Mouse (Mus musculus) lung, adult 18-20 months (tissue): Measurements from ENCODE around the gene Got1.

Experiments
- DNase-seq, 2 experiments: peaks; one replicate each; pipeline ENCODE4 v3.0.0; 2022; ENCODE audit warnings: mixed read lengths in 2 of 2

Gene Got1

DNA sequence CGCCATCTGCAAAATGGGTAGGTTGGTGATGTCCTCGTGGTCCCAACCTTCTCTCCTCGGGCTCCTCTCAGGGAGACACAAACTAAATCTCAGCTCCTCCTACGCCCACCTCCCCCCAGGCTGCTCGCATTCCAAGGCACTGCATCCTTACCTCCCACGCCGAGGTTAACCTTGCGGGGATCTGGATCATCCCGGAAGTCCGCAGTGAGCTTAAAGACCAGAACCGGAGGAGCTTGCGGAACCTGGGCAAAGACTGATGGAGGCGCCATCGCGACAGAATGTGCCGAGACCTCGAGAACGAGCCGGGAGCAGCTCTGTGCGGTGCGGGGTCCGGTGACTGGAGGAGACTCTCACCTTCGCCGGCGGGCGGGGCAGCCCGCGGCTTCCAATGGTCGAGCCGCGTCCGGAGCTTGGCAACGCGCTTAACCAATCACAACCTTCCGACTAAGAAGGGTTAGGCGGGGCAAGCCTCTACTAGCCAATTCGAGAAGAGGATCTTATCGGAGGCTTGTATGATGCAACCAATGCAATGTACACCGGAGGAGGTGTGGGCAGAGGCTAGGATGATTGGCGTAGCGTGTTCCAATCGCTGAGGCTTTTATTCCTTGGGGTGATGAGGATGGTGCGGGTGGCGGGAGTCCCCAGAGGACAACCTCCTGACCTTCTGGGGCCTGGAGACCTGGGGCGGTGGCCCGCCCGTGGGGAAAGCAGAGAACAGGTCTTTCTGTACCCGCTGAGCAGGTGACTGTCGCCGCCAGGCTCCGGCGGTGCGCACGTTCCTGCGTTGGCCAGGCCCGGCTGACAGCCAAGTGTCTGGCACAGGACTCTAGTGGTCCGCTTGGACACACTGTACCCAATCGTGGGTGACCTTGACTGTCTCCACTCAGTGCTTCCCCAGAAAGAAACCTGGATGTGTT lies at the start of gene Got1:
TSS of gene Got1 (minus strand) at position 419 of the 917 bp plus-strand sequence.
- peak; percentile 97 for DNase-seq

DNA sequence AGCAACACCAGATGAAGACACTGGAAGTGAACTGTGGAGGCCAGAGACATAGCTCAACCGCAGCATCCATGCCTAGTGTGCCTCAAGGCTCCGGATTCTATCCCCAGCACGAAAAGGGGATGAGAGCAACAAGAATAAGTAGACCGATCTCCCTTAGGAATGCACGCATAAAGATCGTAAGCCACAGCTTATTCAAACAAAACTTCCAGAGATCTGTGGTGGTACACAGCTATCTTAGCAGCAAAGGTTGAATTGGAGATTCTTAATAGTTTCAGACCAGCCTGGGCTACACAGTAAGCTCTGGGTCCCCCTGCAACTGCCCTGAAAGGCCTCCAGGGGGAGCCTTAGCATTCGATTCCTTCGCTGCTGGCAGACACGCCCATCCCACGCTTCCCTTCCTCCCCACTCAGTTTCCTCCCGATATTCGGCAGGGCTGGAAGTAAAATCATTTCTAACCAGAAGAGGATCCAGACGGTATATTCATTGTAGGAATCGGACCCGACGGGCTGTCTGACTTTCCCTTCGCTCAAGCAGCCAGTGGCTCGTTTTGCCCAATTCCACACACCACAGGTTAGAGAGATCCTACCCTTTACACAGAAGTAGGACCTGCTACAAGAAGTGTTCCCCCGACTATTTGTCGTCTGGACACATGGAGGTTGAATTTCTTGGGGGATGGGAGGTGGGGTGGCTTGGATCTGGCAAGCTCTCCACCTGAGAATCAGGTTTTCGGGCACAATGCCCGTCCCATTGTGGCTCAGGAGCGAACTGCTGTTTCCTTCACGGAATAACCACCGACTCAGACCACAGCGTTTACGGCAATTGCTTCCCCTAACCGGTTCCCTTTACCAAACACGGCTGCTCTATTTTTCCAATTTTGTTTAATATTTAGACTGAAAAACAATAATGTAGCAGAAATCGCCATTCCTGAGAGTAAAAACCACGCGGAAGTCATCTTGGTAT lies 46.7 kb upstream of the Got1 start:
- peak; percentile 71 to 77 for DNase-seq

GRCm38 (mm10) chr19:43569133-43569532 lies 44.7 kb upstream of the Got1 start:
- DNase-seq = no peak

GRCm38 (mm10) chr19:43568298-43568697 lies 43.9 kb upstream of the Got1 start:
- no peak for DNase-seq

DNA sequence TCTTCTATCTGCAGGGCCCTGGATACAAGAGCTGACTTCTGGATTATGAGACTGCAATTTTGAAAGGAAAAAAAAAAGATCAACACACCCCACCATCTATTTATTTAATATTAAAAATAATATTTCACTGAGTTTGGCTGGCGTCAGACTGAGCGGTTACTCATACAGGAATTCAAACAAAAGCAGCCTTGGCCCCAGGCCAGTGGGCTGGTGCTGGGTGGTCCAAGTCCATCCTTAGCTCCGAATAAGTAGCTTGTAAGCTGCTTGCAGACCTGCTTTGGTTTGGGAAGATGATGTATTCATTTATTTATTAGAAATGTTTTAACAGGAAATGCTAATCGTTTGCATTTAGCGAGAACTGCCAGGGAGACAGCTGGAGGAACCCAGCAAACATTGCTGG lies 38.8 kb upstream of the Got1 start:
- DNase-seq = peak; percentile 16 to 22

GRCm38 (mm10) chr19:43561841-43562240 lies 37.4 kb upstream of the Got1 start:
- no peak for DNase-seq

- DNase-seq = no peak
Observed at GRCm38 (mm10) chr19:43560244-43560643, 35.8 kb upstream of the Got1 start.

DNA sequence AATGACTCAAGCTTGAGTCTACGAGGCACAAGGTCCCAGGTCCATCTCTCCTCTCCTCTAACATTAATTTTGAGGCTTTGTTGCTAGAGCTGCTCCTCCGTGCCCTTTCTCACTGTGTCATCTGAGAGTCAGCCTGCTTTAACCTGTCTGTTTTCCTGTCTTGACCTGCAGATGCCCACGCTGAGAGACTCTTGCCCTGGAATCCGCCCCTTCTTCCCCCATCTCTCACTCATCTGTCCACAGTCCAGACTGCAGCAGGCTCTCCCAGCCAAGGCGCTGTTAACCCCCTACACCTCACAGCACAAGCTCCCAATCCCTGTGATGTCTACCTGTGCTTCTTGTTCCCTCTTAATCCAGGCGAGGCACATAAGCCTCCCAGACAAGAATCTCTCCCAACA lies 27.1 kb upstream of the Got1 start:
- DNase-seq = no peak

- no peak for DNase-seq
Observed at GRCm38 (mm10) chr19:43550706-43551492, 26.5 kb upstream of the Got1 start.

DNA sequence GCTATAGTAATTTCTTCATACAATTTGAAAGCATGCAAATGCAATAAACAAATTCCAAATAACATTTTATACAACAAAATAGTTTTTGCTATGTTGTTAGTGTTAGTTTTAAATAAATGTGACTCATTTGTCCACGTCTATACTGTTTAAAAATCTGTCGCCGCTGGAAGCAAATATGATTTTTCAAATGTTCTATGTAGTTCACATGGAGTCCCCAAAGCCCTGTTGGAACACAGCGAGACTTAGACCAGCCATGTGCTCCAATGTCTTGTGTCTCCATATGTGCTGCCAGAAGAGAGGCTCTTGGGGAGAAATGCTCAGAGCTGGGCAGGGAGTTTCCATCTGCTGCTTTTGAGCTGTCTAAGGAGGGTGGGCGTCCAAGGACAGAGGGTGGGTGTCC lies 23.7 kb upstream of the Got1 start:
- no peak for DNase-seq

GRCm38 (mm10) chr19:43546337-43547117 lies 22.1 kb upstream of the Got1 start:
- no peak for DNase-seq

DNA sequence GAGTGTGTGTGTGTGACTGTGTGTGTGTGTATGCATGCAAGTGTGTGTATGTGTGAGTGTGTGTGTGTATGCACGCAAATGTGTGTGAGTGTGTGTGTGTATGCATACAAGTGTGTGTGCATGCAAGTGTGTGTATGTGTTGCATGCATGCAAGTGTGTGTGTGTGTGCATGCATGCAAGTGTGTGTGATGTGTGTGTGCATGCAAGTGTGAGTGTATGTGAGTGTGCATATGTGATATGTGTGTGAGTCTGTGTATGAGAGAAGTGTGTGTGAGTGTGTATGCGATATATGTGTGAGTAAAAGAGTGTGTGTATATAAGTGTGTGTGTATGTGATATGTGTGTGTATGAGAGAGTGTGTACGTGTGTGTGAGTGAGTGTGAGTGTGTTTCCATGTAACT lies 11.0 kb upstream of the Got1 start:
- DNase-seq = no peak

GRCm38 (mm10) chr19:43530921-43531320 lies 6.5 kb upstream of the Got1 start:
- DNase-seq = no peak

DNA sequence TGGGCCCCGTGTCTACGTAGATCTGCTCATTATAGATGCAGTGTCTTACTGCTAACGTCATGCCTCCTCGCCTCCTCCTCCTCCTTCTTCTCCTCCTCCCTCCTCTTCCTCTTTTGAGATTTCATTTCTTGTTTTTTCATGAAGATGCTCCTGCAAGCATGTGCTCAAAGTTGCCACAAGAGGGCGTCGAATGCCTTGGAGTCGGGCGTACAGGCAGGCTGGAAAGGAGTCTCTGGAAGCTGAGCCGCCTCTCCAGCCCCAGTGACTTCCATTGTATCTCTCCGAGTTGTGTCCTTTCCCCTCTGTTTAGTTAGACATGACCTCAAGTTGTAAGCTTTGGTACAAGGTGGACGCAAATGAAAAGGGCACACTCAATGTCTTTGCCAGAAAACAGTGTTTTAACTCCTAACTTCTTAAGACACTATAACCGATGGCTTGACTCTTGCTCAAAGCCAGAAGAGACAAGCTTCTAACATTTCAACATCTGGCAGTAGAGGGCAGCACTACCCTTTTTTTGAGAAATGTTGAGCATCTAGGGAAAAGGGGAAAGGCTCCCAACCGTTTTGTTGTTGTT lies 5.9 kb upstream of the Got1 start:
- peak; percentile 66 to 73 for DNase-seq

DNA sequence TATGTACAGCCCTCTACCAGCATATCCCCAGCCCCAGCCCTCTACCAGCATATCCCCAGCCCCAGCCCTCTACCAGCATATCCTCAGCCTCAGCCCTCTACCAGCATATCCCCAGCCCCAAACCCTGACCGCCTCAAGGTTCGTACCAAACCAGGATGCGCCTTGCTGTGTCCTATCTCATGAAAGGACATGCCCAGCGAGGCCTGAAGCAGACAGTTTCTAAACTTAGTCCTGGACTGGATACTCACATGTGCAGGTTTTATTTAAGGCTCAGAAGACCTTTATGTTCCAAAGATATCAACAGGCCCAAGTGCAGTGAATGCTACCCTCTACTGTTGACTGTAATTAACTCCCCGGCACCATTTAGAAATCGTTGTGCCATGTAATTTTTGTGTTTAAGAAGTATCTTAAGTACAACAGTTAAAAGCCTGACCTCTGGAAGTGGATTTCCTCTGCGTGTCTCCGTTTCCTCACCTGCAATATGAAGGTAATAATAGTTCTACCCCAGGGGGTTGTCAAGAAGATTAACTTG lies 3.7 kb upstream of the Got1 start:
- no peak for DNase-seq

DNA sequence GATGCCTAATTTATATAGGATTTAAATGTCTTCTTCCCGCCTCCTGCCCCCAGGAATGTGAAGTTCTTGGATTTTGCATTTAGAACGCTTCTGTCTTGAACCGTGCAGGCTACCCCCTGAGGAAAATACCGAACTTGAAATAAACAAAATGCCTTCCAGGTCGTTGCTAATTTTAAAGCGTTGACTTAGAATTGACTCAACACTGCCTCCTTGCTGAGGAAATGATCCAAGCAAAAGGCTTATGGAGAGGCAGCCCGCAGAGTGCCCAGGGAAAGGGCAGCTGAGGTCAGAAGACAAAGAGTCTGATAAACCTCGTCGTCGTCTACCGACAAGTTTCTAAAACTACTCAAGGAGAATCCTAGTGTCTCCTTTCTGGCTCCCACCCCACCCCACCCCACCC lies 2.7 kb upstream of the Got1 start:
- no peak for DNase-seq

DNA sequence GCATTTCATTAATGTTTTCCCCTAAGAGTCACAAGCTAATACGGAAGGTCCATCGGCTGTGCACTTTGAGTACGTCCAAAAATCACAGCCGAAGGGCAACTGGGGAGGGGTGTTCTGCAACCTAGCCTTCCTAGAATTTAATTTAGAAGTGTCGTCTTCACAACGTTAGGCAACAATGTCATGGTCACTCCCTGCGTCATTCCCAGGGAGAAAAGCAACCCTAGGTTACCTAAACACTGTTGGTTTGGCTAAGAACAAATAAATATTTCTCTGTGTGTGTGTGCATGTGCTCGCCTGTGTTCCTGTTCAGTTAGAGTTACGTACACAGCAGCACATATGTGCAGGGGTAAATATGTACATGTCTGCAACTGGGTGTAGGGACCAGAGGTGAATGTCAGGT lies 1.6 kb upstream of the Got1 start:
- no peak for DNase-seq

DNA sequence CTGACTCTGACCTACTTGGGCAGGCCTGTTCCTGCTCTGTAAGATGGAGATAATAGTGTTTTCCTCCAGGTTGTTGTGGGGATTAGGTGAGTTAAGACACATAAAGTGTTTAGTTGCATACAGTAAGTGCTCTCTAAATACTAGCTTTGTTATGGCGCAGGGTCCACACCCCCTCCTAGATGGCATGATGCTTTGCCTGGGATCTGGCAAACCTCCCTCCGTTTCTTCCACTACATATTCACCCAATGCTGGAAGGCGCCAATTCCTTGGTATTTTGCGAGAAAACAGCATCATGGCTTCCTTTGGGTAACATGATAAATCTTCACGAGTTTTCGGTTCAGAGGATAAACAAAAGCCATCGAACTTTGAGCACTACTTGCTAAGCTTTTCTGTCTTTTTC lies 1.2 kb upstream of the Got1 start:
- DNase-seq = no peak

GRCm38 (mm10) chr19:43525104-43525482 lies 688 bp upstream of the Got1 start:
- DNase-seq = peak; percentile 34 to 50

DNA sequence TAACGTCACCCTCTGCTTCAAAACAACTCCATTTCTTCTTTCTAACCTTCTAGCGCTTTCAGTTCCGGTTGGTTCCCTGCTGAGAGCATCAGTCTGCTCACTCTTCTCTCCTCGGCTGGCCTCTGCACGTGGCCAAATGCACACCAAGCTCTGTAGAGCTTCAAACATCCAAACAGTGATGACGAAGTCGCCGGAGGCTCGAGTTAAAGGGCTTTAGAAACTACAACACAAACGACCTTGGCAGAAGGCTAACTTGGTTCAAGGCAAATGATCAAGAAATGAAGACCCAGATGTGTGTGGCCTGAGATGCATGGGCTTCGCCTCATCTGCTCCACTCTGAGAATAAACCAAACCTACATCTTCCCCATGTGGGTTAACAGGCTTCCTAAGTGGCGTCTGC lies 854 bp downstream of the Got1 start:
- DNase-seq = peak in 1 of 2 experiments; percentile 18

DNA sequence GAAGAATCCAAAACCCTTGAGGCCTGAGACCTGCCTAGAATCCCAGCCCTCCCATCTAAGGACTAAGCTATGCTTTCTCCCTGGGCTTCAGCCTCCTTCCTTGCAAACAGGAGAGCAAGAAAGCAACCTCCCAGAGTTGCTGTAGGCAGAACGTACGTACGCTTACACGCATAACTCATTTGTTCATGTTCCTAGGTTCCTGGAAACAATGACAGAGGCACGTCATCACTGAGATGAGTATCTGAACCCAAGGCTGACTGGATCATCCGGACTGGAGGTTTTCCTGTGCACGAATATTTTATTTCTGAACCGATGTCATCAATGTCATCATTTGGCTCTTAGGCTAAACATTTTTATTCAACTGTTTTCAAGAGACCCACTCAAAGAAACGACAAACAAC lies 2.4 kb downstream of the Got1 start:
- no peak for DNase-seq
